Mouse (Mus musculus): ENCODE measurements at regions not wholly inside any gene's neighbourhood (a gene's known extent, or its start where the extent isn't known, plus 50 kb on each side); places are given as distances from the start of the nearest gene placed in this dataset.

DNA sequence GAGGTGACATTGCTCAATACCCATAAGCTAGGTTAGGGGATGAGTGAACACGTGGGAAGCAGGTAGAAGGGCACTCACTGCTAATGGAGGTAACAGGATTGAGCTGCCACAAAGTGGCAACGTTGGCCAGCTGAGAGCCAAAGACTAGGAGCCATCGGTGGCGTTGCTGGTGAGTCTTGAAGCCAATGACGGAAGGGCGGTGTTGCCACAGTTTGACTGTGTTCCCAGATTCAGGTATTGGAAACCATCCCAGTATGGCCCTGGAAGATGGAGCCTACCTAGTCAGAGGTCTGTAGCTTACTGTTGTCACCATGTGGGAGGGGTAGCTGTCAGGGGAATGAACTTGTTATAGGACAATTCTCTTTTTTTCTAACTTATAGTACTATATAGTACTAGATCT is 158.4 kb downstream of the Ly86 start:
- in situ Hi-C loops (cut with MboI, MseI), result no loop called here

DNA sequence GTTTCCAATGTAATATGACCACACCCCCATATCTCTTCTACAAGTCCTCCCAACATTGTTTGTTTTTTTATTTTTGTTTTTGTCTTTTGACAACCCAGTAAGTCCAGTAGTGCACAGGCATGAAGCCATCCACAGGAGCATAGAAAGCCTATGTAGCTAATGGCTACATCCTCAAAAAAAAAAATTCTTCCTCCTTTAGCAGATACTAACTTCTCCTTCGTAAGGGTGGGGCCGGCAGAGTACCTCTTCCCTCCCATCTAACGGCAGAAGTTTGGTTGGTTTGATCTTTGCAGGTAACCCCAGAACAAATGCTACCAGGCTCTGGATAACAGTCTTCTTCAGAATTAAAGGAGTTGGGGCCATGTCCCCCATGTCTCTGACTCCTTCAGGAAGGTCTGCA is 158.9 kb downstream of the Ly86 start:
- in situ Hi-C loops (cut with MboI, MseI), result no loop called here

DNA sequence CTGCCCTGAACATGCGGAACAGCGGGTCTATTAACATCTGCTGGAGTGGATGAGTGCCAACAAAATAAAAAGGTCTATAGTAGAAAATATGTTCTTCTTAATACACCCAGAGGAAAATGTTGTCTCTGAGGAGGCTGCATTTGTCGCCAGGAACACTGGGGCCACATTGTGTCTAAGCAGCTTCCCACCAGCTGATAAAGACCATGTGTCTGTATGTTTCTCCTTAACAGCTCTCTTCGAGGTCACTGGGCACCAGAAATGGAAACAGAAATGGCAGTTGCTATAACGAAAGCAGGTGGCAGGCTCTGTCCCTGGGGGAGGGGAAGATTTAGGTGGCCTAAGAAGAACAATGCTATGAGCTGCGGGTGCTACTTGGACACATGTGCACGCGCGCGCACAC is 159.4 kb downstream of the Ly86 start:
- in situ Hi-C loops (cut with MboI, MseI), result no loop called here

DNA sequence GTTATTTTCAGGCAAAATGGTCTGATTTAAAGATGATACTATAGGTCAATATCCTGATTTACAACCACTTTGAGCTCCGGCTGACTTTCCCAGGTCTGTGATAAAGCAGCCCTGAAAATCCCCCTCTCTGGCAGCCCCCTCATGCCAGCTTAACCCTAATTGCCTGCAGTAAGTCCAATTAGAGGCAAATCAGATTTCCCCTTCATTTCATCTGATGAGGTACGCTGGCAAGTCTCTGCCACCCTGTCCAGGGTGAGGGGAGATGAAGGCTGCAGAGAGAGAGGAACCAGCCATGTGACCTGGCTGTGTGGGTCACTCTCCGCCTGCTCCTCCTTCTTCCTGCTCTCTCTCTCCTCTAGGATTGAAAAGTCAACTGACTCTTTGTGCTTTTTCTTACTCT is 160.6 kb downstream of the Ly86 start:
- in situ Hi-C loops (cut with MboI, MseI), result no loop called here

DNA sequence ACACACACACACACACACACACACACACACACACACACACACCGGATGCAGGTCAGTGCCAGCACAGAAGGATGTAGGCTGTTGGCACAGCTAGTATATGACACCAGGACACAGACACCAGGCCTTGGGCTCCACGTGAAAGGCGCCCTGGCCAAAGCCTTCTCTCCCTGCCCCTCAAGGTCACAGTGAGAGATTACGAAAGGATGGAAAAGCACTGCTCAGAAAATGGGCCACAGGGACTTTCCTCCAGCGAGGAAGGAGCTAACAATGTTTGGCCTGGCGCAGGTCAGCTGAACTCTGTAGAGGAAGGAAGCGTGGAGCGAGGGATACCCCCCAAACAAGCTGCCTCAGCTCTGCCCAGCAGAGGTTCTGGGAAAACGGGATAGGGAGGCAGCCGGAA is 161.0 kb downstream of the Ly86 start:
- in situ Hi-C loops (cut with MboI, MseI), result no loop called here

DNA sequence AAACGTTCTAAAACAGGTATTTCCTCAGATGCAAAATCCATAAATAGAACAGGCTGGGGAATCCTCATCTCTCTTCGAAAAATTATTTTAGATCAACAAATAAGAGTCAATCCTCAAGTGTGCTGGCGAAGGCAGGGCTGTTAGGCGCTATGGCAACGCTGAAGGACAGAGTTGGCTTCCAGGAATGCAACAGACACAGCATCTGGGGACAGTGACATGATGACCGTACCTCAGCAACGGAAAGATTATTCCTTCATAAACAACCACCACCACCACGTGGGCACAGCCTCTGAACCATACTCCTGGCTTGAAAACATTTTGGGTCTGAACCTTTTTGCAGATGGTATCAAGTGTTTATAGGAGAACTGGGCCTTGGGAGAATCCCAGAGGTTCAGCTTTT is 161.7 kb downstream of the Ly86 start:
- in situ Hi-C loops (cut with MboI, MseI), result no loop called here

DNA sequence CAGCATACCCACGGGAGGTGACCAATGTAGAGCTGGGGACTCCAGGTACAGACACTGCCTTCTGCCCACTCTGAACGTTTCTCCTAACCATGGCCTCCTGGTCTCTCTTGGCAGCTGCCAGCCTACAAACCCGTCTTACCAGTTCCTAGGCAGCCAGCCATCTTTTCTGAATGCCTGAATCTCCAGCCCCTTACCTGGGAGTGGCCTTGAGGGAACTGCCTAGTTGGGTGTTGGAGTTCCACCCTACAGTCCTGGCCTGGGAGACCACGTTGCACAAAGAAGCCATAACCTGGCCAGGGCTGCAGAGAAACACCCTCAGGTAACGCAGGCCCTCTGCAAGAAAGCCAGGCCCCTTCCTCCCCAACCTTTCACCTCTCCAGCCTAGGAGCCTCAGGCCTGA is 162.1 kb downstream of the Ly86 start:
- in situ Hi-C loops (cut with MboI, MseI), result no loop called here

DNA sequence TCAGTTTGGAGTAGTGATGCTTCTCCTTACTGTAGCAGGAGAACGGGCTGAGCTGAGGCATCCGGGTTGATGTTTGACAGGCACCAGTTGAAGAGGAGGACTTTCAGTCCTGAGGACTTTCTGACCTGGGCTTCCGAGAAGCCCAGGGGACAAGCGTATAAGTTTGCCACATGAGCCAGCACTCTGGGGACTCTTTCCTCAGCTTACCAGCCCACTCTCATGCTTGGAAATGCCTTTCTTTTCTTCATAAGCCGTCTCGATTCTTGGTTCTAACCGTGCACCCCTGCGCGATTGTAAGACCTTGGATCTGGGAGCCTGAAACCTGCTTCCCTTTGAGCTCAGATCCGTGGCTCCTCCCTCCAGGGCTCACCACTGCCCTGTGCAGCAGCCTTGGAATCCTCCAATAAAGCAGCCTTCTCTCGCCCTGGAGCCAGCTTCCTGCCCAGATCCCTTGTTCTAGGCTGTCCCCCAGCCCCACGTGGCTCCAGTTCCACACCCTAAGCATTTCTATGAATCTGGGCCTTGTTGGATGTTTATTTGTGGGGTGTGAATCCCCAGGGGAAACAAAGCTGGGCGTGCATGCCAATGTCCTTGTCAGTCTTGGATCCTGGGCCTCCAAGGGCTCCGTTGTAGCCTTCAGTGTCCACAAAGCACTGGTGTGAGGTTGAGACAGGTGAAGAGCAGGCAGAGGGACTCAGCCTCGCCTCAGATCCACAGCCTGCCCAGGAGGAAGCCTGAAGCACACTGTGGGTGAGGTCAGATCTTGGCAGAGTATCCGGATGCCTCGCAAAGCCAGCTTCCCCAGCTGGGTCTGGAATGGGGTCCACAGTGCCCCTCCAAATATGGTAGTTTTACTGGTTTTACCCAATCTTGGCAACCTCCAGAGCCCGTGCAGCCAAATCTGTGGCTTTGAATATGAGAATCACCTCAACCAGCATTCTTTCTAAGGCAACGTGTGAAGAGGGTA is 163.7 kb downstream of the Ly86 start:
- in situ Hi-C loops (cut with MboI, MseI), result no loop called here

DNA sequence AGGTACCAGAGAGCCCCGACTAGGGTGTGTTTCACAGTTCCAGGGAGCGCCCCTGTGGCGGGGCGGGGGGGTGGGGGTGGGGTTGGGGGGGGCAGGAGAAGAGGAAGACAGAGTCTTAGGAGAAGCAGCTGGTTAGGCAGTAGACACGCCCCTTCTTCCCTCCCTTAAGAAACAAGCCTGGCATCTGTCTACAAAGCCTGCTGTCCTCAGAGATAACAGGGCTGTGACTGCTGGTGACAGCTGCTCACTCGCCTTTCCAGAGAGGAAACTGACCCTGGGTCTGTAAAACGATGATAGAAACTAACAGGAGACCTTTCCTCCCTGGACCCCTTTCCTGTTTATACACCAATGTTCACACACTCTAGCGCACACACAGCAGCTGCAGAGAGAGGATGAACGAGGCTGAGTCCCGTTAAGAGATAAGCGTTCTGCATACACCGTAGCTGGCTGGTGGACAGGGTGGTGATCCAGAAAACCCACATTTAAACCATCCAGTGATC is 164.4 kb downstream of the Ly86 start:
- in situ Hi-C loops (cut with MboI, MseI), result no loop called here

DNA sequence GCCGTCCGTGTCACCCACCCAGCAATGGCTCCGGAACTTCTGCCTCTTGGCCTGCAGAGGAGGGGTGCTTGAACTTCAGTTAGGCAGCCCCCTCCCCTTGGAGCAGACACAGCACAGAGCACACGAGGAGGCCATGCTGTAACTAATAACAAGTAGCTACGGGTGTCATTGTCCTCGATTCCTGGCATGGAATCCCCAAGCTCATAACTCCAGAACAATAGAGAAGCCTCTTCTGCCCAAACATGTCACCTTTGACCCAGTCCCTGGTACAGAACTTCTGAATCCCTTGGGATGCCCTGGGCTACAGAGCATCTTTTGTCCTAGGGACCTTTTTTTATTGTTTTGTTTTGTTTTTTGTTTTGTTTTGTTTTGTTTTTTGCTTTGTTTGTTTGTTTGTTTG is 165.5 kb downstream of the Ly86 start:
- in situ Hi-C loops (cut with MboI, MseI), result no loop called here

DNA sequence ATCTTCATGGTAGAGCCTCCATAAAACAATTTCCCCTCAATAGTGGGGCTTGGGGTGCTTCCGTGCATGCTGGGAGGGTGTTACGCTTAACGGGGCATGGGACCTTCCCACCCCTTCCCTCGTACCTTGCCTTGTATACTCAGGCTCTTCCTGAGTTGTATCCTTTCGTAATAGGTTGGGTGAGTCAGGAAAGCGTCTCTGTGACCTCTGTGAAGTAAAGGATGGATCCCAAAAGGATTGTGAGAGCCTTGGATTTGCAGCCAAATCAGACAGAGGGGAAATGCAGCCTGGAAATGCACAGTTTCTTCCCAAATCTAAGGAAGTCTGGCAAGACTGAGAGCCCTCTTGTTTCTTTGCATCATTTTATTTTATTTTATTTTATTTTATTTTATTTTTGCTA is 166.0 kb downstream of the Ly86 start:
- in situ Hi-C loops (cut with MboI, MseI), result no loop called here

DNA sequence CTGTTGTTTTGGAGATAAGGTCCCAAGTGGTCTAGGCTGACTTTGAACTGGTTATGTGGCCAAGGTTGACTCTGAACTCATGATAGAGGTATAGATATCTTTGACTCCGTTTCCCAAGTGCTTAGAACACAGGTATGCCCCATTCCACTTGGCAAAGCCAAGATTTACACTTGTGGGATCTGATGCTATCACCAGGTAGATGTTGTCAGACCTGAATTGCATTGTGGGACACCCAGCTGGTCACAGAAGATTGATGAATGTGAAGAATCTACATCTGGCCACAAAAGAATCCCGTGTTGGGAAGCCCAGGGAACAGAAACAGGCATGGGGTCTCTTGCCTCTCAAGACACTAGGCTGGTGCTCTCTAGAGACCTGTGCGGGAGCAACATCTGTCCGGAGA is 166.4 kb downstream of the Ly86 start:
- in situ Hi-C loops (cut with MboI, MseI), result no loop called here

DNA sequence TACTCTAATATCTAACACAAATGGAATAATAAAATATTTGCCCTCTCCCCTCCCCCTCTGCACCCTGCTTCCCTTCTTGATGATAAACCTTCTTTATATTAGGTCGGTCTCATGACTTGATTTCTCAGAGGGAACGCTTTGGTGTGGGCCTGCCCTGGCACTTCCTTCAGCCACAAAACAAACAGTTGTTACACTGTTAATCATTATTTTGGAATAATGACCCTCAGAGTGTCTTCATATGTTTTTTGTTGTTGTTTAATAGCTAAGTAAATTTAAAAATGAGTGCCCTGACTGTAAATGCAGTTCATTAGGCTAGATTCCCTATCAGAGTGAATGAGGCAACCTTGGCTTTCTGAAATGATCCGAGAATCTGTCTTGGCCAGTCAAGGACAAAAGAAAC is 167.8 kb downstream of the Ly86 start:
- in situ Hi-C loops (cut with MboI, MseI), result no loop called here

DNA sequence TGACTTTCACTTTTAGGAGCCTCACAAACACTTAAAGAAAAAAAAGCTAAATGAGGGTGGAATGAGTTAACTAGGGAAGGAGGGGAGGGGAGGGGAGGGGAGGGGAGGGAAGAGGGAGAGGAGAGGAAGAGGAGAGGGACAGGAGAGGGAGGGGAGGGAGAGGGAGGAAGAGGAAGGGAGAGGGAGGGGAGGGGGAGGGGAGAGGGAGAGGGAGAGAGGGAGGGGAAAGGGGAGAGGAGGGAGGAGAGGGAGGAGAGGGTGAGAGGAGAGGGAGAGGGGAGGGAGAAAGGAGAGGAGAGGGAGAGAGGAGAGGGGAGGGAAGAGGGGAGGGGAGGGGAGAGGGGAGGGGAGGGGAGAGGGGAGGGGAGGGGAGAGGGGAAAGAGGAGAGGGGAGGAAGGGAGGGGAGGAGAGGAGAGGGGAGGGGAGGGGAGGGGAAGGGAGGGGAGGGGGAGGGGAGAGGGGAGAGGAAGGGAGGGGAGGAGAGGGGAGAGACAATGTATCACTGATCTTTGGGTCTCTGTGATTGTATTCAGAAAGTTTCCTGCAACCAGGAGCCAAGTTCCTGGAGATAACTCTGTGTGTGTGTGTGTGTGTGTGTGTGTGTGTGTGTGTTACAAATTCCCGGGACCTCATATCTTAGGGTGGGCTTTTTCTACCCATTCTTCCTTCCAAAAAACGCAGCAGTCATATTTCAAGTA is 168.3 kb downstream of the Ly86 start:
- in situ Hi-C loops (cut with MboI, MseI), result no loop called here

DNA sequence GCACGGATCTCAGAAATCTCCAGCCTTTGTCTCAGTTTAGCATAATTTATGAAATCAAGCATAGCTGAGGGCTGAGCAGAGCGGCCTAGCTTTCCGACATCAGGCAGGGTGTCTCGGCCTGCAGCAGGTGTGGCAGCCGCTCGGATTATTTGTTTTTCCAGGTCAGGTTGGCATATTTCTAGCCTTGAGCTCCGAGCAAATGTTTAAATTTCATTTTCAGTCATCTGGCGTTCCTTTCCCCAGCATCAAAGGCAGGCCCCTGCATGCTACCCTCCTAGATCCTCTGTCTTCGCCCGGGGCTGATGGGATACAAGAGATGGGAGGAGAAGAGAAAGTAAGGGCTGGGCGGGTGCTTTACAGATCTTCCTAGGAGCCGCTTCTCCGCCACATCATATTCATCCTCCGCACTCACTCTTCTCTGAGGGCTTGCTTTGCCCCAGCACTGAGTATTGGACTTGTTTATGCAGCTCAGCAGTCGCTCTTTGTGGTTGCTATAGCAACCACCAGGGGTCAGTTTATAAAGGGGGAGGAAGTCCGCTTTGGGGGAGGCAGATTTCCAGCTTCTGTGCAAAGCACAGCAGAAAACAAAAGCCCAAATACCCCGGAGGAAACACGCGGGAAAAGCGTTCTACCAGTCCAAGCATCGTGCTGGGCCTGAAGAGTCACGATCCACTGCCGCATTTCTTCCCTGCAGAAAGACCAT is 169.0 kb downstream of the Ly86 start:
- in situ Hi-C loops (cut with MboI, MseI), result no loop called here

DNA sequence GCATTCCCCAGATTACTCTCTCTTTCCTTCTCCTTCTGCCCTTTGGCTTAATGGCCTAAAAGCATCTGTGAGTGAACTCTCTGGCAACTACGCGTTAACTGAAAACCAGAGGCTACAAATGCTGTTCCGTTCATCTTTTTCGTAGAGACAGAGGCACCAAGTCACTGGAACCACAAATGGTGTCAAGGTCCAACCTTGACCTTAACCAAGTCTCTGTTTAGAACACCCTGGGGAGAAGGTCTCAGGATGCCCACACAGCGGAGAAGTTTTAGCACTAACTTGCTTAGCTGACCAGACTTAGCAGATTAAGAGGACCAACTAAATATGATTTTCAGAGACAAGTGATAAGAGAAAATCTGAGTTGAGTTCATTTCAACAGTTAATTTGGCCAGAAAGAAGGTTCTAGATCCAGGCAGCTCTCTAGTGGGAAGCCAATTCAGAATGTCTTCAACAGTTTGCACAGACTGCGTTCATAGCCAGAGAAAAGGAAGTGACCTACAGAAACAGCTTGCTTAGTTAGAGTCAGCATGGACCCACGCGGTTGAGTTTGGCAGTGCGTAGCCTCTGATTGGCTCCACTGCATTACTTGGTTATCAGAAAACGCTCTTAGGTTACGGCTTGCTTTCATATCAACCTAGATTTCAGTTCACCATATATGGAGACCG is 169.8 kb downstream of the Ly86 start:
- in situ Hi-C loops (cut with MboI, MseI), result no loop called here

DNA sequence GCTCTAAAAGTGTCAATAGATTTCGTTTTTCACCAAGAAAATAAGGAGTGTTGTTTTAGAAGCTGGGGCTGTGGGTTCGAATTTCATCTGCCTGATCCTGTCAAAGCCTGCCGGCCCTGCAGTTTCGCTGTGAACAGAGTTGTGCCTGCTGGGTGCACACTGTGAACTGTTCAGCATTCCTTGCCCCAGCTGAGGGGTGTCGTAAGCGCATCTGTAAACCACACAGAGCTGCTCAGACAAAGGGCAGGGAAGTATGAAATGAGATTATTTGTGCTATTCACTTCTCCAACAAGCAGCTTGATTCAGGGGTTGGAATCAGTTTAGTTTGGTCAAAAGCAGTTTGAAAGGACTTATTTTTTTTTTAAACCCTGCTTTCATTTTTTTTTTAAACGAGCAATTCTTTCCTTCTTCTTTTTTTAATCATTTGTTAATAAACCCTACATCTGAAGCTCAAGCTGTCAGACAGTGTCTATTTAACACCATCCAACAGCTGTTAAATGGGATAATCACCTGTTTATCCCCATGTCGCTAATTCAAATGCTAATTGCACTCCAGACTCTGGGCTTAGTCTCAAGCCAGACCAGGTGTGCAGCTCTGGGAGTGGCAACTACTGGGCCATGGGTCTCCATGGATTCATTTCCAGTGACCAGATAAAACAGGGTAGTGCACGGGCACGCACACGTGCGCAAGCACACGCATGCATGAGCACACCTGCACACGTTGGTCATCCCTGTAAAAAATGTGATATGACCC is 172.2 kb downstream of the Ly86 start:
- in situ Hi-C loops (cut with MboI, MseI), result no loop called here

DNA sequence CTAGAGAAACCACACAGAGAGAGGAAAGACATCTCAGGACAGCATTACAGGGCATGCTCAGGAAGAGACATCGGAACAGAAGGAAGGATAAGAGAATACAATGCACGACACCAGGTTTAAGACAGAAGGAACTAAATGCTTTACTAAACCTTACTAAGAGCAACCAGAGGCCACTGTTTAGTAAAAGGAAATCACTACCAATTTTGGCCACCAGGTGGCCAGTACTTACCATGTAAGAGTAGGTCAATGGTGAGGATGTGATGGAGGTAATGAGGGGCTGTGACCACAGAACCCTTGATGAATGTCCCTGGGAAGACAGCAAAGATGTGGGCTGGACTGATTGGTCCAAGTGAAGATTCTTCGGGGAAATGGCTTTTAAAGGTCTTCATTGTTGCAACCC is 174.9 kb downstream of the Ly86 start:
- in situ Hi-C loops (cut with MboI, MseI), result no loop called here

DNA sequence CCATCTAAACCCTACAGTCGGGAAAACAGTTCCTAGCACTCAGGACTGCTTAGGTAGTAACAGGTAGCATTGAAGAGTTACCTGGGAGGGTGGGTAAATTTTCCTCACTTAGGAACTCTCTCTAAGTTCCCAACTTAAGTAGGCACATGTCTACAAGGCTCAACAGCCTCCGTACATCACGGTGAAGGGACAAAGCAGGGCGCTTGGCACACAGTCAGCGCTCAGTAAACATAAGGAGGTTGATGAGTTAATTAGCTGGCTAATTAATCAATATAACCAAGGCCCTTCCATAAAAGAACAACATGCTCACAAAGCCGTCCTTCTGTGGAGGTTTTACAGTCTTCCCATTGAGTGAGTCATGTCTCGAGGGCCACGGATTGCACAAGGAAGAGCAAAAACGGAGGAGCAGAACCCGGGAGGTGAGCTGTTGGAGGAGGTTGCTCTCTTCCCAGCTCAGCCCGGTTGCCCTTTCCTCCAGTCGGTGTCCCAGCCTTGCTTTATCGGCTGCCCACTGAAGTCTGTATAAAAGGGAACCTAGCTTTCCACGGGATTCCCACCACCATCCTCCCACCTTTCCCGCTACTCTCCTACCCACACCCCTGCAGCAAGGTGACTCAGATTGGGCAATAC is 180.2 kb downstream of the Ly86 start:
- in situ Hi-C loops (cut with MboI, MseI), result no loop called here

DNA sequence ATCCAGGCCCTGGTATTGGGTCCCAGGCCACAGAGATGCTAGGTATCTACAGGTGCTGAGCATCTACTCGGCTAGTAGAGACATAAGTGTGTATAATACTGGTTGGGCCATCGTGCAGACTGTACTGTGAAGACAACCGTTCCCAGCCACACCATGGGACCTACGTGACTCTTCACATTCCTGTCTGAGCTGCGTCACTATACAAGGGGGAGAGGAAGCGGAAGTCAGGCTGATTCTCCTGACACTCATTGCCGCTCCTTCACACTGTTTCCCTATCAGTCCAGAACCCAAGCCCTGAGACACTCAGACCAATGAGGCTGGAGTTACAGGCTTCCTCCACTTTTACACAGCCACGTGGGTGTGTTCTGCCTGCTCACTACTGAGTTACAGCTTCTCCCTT is 181.1 kb downstream of the Ly86 start:
- in situ Hi-C loops (cut with MboI, MseI), result no loop called here

DNA sequence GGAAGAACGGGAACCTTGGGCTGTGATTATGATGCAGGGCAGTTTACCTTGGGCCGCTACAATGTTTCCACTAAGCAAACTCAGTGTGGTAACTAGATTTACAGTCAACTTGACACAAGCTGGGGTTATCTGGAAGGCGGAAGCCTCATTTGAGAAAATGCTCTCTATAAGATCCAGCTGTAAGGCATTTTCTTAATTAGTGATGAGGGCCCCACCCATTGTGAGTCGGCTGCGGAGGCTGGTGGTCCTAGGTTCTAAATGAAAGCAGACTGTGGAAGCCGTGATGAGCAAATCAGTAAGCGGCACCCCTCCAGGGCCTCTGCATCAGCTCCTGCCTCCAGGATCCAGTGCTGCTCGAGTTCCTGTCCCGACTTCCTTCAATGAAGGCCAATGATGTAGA is 183.4 kb downstream of the Ly86 start:
- in situ Hi-C loops (cut with MboI, MseI), result no loop called here

Data from T-helper 2 cell (primary cell).